Mouse (Mus musculus) G1E (cell line): ENCODE data around the gene Zscan18.

Source experiments
- CTCF ChIP-seq: IDR thresholded peaks from 2 replicates; pipeline ENCODE4 v1.5.1; 2012; ENCODE audit warnings: low read depth, low read length, inconsistent platforms, mixed read lengths
- GATA1 ChIP-seq: IDR thresholded peaks from 2 replicates; pipeline ENCODE4 v1.6.1; 2012; ENCODE audit warnings: borderline replicate concordance, low read length, inconsistent platforms, mixed read lengths
- POLR2AphosphoS5 ChIP-seq: IDR thresholded peaks from 2 replicates; pipeline ENCODE4 v1.6.1; 2012; ENCODE audit warnings: low read depth, low read length, inconsistent platforms; ENCODE audit not compliant: insufficient replicate concordance

DNA sequence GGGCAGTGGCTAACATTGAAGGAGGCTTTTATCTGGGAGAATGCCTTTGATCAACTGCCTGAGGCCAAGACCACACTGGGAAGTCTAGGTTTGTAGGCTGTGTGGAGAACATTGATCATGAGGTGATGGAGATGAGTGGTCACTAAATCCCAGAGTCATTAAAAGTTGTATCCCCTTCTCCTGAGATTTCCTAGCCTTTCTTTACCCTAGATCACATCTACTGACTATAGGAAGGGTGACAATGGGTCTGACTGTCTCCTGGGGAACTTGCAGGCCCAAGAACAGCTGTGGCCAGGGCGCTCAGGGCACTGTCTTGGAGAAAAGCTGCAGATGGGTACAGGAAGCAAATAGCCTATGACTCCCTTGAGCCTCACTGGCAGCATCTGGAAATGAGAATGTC, 68.5 kb downstream of the Zscan18 start, which contains the start of gene Vmn2r56:
- TF ChIP-seq POLR2AphosphoS5: no peak
- no peak for TF ChIP-seq CTCF
- TF ChIP-seq GATA1: no peak
